Mouse (Mus musculus) thymus, adult 2 months (tissue): ENCODE measurements at regions not wholly inside any gene's neighbourhood (a gene's known extent, or its start where the extent isn't known, plus 50 kb on each side); places are given as distances from the start of the nearest gene placed in this dataset.

Source experiments
- CTCF ChIP-seq: fragments of 200-500 bp; IDR thresholded peaks from 2 replicates; pipeline ENCODE4 v1.5.1; 2012; ENCODE audit warnings: mild to moderate bottlenecking, control low read depth, low read length, moderate library complexity, borderline replicate concordance; ENCODE audit not compliant: control insufficient read depth, poor library complexity, insufficient read depth; ENCODE audit errors: extremely low read depth
- POLR2A ChIP-seq: fragments of 200-500 bp; IDR thresholded peaks from 2 replicates; pipeline ENCODE4 v1.6.1; 2012; ENCODE audit warnings: mild to moderate bottlenecking, low read length, control low read depth, moderate library complexity; ENCODE audit not compliant: control insufficient read depth, poor library complexity, insufficient read depth; ENCODE audit errors: extremely low read depth

GRCm38 (mm10) chr14:18425887-18426286, 94.2 kb upstream of the Ube2e1 start:
- TF ChIP-seq CTCF (no peak), POLR2A (no peak)
